Mouse (Mus musculus) limb, embryonic 15.5 days (tissue): Measurements from ENCODE around the gene Crnkl1. TPM values are rescaled to one million over a fixed set of nuclear protein-coding genes. Genes with fewer than 3 reads are reported as not detected.
A peak's percentile ranks its signal among the peaks of the same experiment; 100 is the strongest.

Experiments
- ATAC-seq: fragments of 200-750 bp; cut with Nextera tagmentation; 2 replicates; pipeline ENCODE4 v1.8.0; 2017; ENCODE audit warnings: low read depth, moderate TSS enrichment; ENCODE audit not compliant: insufficient number of reproducible peaks, low FRiP score, low TSS enrichment
- H3K27ac ChIP-seq: fragments of 300-500 bp; sonication (generic); 2 replicates; pipeline ENCODE4 v1.5.1; 2015; ENCODE audit warnings: moderate library complexity, mild to moderate bottlenecking, inconsistent platforms
- H3K27me3 ChIP-seq: fragments of 300-500 bp; sonication (generic); 2 replicates; pipeline ENCODE4 v1.6.1; 2015; ENCODE audit warnings: inconsistent platforms
- H3K36me3 ChIP-seq: fragments of 300-500 bp; sonication (generic); 2 replicates; pipeline ENCODE4 v1.6.1; 2015; ENCODE audit warnings: inconsistent platforms
- H3K4me1 ChIP-seq: fragments of 300-500 bp; sonication (generic); 2 replicates; pipeline ENCODE4 v1.6.1; 2015; ENCODE audit warnings: inconsistent platforms
- H3K4me2 ChIP-seq: fragments of 300-500 bp; sonication (generic); 2 replicates; pipeline ENCODE4 v1.6.1; 2015; ENCODE audit warnings: mild to moderate bottlenecking, inconsistent platforms
- H3K4me3 ChIP-seq: fragments of 300-500 bp; sonication (generic); 2 replicates; pipeline ENCODE4 v1.5.1; 2015; ENCODE audit warnings: mild to moderate bottlenecking, inconsistent platforms
- H3K9ac ChIP-seq: fragments of 300-500 bp; sonication (generic); 2 replicates; pipeline ENCODE4 v1.6.1; 2015; ENCODE audit warnings: inconsistent platforms
- H3K9me3 ChIP-seq: fragments of 300-500 bp; sonication (generic); 2 replicates; pipeline ENCODE4 v1.6.1; 2016; ENCODE audit warnings: inconsistent platforms
- WGBS: fragments of 180-500 bp; shearing (Covaris S2); methylation state at CpG from one replicate; pipeline ENCODE4 v1.1.7; 2015; 5-methylcytosine and 5-hydroxymethylcytosine counted together
- polyA plus RNA-seq: library from polyadenylated mRNA; unstranded; fragments of >200 nt; fragmentation: Nextera tagmentation; extraction: Ambion mirVana; gene quantifications from 2 replicates; pipeline ENCODE4 v1.2.1, GENCODE M21; 2015

Crnkl1 gene
- polyA plus RNA-seq, 1 experiment from 2014 or later = 24.4 TPM

DNA sequence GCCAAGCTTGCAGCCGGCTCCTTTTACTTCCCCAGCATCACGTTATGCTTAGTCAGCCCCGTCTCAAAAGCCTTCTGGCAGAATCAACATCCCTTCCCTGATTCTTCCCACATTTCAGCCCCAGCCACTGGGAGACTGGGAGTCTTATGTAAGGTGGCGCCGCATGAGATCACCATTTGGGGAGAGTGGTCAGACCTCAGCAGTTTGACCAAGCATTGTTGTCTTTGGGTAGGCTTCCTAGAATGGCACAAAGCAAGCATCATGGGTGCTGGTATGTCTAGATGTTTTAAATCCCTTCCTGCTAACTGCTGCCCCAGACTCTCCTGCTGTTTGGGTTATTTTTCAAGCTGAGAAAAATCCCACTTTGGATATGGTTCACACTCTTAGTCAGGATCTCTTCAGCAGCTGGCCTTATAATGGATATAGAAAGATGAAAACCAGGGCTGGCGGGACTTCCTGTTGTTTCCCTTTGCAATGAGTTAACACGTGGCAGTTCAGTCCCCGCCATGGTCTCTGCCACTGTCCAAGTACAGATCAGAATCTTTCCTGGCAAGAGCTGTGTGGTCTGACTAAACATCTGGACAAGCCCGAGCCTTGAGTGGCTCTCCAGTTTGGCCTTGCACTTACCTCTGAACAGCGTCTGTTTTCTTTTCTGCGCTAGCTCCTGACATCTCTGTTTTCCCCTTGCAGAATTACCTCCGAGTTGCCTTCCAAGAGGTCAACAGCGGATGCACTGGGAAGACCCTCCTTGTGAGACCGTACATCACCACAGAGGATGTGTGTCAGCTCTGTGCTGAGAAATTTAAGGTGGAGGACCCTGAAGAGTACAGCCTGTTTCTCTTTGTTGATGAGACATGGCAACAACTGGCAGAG lies 49.7 kb downstream of the Crnkl1 start:
- Histone ChIP-seq H3K36me3 (peaks cover 40% of the 10 kb centered on the region), H3K4me1 (peaks cover 73% of the 10 kb centered on the region), H3K27ac (peak overlapping the region; percentile 77), H3K4me3 (no peak overlapping the region), H3K4me2 (no peak overlapping the region), H3K9me3 (no peaks in the 10 kb centered on the region), H3K9ac (no peak overlapping the region), H3K27me3 (no peaks in the 10 kb centered on the region)
- no peak; the same call in 1 of the 2 replicates for ATAC-seq
- WGBS = 46% methylated on average over 14 of the region's 14 CpGs

DNA sequence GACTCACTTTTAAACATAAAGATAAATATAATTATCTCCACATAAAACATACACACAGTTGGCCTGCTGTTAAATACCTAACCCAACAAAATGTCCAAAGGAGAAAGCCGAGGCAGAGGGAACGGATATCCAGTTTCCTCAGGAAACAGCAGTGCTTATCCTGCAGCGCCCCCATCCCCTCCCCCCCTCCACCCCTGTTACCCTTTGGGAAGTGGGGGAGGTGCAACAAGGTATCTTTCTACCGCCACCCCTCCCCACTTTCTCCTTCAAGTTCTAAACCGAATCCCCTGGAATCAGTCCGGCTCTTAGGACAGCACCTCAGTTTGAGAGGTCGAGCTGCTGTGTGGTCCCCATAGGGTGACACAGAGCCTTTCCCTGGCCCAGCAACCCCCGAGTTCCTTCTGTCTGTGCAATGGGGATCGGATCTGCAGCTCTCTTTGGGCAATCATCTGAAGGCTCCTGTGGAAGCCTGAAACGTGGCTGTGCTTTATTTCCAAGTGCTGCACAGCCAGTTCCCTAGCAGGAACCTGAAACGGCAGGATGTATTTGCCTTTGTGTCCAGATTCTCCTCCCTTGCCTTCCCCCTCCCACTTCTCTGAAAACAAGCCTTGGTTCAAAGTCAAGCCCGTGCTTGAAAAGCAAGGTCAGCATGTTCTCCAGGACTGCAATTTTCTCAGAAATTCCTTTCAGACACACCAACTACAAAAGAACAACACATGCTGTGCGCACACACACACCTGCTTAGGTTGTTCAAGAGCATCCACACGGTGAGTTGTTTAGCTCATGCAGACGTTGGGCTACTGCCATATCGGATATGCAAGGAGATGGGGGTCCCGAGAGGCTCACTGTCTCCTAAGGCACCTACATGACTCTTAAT lies 50.5 kb downstream of the Crnkl1 start:
- Histone ChIP-seq H3K27me3 (no peaks in the 10 kb centered on the region), H3K4me2 (no peak overlapping the region), H3K9me3 (no peaks in the 10 kb centered on the region), H3K4me1 (peaks cover 72% of the 10 kb centered on the region), H3K9ac (no peak overlapping the region), H3K27ac (peak overlapping the region; percentile 77), H3K4me3 (no peak overlapping the region), H3K36me3 (peaks cover 45% of the 10 kb centered on the region)
- ATAC-seq = no peak
- WGBS = 27% methylated on average over 17 of the region's 17 CpGs

DNA sequence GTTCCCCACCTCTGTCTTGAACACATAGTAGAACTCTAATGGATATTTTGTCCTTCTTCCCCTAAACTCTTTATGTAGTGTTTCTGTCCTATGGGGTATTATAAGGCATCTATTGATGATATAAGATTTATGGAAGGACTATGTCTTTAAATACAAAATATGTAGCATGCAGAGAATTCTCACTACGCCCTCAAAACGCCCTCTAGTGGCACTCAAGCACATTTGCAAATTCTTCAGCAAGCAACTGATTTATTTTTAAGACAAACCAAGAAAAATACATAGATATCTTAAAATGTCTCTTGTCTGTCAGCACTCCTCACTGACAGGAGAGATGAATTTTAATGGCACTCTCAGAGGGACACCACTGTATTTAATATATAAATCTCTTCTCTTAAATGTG lies 52.4 kb downstream of the Crnkl1 start:
- Histone ChIP-seq H3K27ac (peak overlapping the region; percentile 90), H3K36me3 (peaks cover 57% of the 10 kb centered on the region), H3K4me2 (no peak overlapping the region), H3K4me1 (peaks cover 55% of the 10 kb centered on the region), H3K9ac (no peak overlapping the region), H3K9me3 (no peaks in the 10 kb centered on the region), H3K4me3 (no peak overlapping the region), H3K27me3 (no peaks in the 10 kb centered on the region)
- WGBS = 14% methylated on average over 2 of the region's 2 CpGs
- no peak for ATAC-seq

DNA sequence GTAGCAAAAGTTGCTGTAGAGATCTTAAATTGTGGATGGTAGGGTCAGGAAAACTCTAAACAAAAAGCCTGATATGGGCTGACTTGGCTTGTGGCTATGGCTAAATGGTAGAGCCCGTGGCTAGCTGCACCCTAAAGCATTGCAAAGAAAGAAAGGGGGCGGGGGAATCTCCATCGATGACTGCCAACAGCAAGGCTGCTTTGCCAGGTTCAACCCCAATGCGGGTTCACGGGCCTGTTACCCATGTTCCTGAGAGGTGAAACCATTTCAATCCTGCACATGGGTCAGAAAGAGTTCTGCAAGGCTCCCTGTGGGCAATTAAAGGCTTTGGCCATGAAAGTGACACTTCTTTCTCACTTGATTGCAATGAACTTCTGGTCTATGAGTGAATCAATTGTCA lies 52.9 kb downstream of the Crnkl1 start:
- Histone ChIP-seq H3K36me3 (peaks cover 60% of the 10 kb centered on the region), H3K4me3 (no peak overlapping the region), H3K4me1 (peaks cover 55% of the 10 kb centered on the region), H3K27ac (peak overlapping the region; percentile 90), H3K27me3 (no peaks in the 10 kb centered on the region), H3K9me3 (no peaks in the 10 kb centered on the region), H3K4me2 (0 out of 2 replicates have a peak overlapping the region, but pooled peaks have one; percentile 24), H3K9ac (no peak overlapping the region)
- no peak for ATAC-seq
- WGBS = 52% methylated on average over 5 of the region's 5 CpGs

DNA sequence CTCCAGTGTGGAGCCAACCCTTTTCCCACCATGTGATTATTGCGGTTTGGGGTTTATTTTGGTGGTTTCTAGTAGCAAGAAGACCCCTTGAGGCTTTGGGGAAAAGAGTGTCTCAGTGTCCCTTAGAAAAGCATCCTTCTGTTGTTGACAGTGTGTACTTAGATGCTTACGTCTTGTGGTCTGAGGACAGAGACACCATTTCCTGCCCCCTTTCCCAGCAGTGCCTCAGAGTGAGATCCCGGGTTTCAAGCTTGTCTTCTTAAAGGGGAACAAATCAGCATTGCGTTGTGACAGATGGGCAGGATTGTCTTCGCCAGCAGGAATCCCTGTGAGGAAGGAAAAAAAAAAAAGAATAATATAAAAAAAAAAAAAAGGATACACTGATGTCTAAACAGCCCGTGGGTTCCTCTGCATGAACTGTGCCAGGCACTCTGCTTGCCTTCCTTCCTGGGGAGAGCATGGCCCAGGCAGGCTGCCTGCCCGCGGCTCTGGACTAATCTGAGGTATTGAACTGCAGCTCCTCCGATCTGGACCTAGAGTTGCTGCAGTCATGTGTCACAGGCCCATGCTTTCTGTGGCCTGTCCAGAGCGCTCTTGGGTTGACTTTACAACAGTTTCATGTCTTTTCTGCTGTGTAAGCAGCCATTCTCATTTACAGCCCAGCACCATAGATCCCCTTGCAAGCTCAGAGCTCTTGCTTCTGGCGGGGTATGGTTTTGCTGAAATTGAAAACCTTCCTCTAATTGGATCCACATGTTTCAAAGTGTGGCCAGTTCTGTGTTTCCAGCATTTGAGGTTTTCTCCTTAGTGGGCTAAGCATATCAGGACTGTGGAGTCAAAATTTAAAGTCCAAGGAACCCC lies 53.7 kb downstream of the Crnkl1 start:
- H3K36me3 ChIP-seq = peaks cover 62% of the 10 kb centered on the region
- peaks cover 52% of the 10 kb centered on the region for H3K4me1 ChIP-seq
- H3K27ac ChIP-seq = peak overlapping the region; percentile 90
- H3K4me3 ChIP-seq = no peak overlapping the region
- H3K27me3 ChIP-seq = no peaks in the 10 kb centered on the region
- peak overlapping the region; percentile 29; the same call in 1 of the 2 replicates for H3K4me2 ChIP-seq
- ATAC-seq = peak; percentile 53
- H3K9ac ChIP-seq = no peak overlapping the region
- H3K9me3 ChIP-seq = no peaks in the 10 kb centered on the region
- WGBS = 30% methylated on average over 11 of the region's 11 CpGs

DNA sequence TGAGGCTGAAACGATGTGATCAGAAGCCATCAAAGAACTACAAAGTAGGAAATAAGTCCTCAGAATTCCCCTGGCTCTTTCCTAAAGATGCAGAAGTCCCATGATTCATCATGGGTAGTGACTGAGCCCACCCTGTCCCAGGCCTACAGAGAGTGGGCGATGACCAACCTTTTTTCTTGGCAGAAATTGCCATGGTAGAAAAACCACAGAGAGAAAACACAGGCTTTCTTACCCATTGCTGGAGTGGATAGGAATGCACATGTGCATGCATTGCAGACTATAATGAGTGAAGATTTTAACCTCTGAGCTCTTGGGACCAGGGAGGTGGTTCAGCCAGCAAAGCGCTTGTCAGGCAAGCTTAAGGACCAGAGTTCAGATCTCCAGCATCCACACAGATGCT lies 57.6 kb downstream of the Crnkl1 start:
- peaks cover 43% of the 10 kb centered on the region for H3K36me3 ChIP-seq
- H3K4me2 ChIP-seq = no peak overlapping the region
- H3K9ac ChIP-seq = no peak overlapping the region
- no peaks in the 10 kb centered on the region for H3K9me3 ChIP-seq
- no peak for ATAC-seq
- no peak overlapping the region for H3K27ac ChIP-seq
- WGBS = 73% methylated on average over 3 of the region's 3 CpGs
- no peak overlapping the region for H3K4me3 ChIP-seq
- no peaks in the 10 kb centered on the region for H3K27me3 ChIP-seq
- peaks cover 24% of the 10 kb centered on the region for H3K4me1 ChIP-seq

DNA sequence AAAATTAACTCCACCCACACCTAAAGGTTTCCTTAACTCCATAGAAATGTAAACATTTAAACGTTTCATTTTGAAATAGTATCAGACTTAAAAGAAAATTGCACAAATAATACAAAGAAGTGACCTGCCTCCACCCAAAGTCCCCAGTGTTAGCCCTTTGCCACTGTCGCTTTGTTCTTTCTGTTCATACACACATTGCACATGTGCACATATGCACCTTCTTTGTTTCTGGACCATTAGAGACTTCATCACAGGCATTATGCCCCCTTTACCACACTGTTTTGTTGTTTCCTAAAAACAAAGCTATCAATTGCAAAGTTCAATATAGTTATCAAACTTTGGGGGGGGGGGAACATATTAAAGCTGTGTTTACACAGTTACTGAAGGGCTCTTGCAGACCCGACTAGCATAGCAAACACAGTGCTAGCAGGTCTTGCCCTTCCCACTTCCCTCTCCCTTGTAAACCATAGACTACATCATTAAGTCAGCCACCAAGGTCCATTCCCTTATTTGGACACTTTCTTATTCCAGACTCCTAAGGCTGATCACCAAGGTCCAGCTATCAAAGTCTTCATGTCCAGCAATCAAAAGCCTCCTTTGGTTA lies 59.8 kb downstream of the Crnkl1 start:
- Histone ChIP-seq H3K4me3 (no peak overlapping the region), H3K4me2 (no peak overlapping the region), H3K4me1 (peaks cover 3% of the 10 kb centered on the region; the same call in 1 of the 2 replicates), H3K27ac (no peak overlapping the region), H3K9me3 (no peaks in the 10 kb centered on the region), H3K27me3 (no peaks in the 10 kb centered on the region), H3K9ac (no peak overlapping the region), H3K36me3 (peaks cover 38% of the 10 kb centered on the region)
- no peak for ATAC-seq
- 61% methylated on average over 3 of the region's 3 CpGs for WGBS

DNA sequence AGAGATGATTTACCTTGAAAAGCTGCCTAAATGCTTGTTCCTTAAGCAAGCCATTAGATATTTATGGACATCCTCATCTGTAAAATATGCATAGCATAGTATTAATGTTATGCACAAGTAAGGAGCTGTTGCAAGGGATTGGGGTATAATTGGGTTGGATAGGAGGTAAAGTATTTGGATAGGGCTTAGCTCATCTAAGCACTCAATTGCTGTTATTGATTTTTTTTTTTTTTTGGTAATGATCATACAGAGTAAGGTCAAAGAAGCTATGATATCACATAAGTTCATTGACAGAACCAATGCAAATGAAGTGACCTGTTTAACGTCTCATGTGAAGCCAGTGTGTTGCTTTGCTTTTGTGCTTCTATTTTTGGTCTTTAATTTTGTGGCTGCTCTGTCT lies 60.9 kb downstream of the Crnkl1 start:
- ATAC-seq = no peak
- peaks cover 3% of the 10 kb centered on the region; the same call in 1 of the 2 replicates for H3K4me1 ChIP-seq
- 83% methylated on average over 1 of the region's 1 CpGs for WGBS
- H3K27me3 ChIP-seq = no peaks in the 10 kb centered on the region
- H3K36me3 ChIP-seq = peaks cover 38% of the 10 kb centered on the region
- no peak overlapping the region for H3K4me2 ChIP-seq
- H3K4me3 ChIP-seq = no peak overlapping the region
- H3K9me3 ChIP-seq = no peaks in the 10 kb centered on the region
- H3K27ac ChIP-seq = no peak overlapping the region
- H3K9ac ChIP-seq = no peak overlapping the region

DNA sequence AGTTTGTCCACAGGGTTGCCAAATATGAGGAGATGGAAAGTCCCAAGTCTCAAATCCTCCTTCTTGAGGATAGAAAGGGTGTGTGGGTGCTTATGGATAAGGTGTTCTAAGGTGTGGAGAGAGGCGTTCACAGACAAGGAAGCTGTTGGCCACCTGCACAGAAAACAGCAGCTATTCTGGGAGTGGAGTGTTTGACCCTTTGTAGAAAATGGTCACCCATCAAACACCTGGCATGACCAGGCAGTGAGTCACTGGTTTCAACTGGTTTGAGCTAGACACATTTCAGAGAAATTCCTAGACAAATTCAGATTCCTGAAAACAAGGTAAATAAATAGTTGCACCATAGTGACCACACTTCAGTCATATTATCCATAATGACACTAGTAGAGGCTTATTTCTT lies 62.7 kb downstream of the Crnkl1 start:
- Histone ChIP-seq H3K9me3 (no peaks in the 10 kb centered on the region), H3K4me3 (no peak overlapping the region), H3K27ac (no peak overlapping the region), H3K4me1 (peaks cover 3% of the 10 kb centered on the region; the same call in 1 of the 2 replicates), H3K9ac (no peak overlapping the region), H3K4me2 (no peak overlapping the region), H3K36me3 (peaks cover 39% of the 10 kb centered on the region), H3K27me3 (no peaks in the 10 kb centered on the region)
- WGBS = 88% methylated on average over 1 of the region's 1 CpGs
- no peak for ATAC-seq

GRCm38 (mm10) chr2:145871308-145871707 lies 63.5 kb downstream of the Crnkl1 start:
- peaks cover 39% of the 10 kb centered on the region for H3K36me3 ChIP-seq
- no peak overlapping the region for H3K27ac ChIP-seq
- no peak overlapping the region for H3K4me2 ChIP-seq
- H3K27me3 ChIP-seq = no peaks in the 10 kb centered on the region
- no peak overlapping the region for H3K9ac ChIP-seq
- 66% methylated on average over 4 of the region's 4 CpGs for WGBS
- no peak for ATAC-seq
- H3K4me3 ChIP-seq = no peak overlapping the region
- no peaks in the 10 kb centered on the region for H3K9me3 ChIP-seq
- peaks cover 5% of the 10 kb centered on the region; the same call in 1 of the 2 replicates for H3K4me1 ChIP-seq
